Mouse (Mus musculus) E14TG2a.4 (cell line): ENCODE measurements around the gene Aldh3b3.

ENCODE experiments used
- H3K27me3 ChIP-seq: 2 replicates; pipeline ENCODE4 v1.6.1; 2014; ENCODE audit warnings: low read length, control low read depth; ENCODE audit not compliant: insufficient read depth
- H3K36me3 ChIP-seq: 2 replicates; pipeline ENCODE4 v1.6.1; 2014; ENCODE audit warnings: low read length, control low read depth; ENCODE audit not compliant: insufficient read depth
- H3K4me1 ChIP-seq: replicated peaks from 2 replicates; pipeline ENCODE4 v1.6.1; 2014; ENCODE audit warnings: low read depth, low read length, control low read depth
- H3K4me3 ChIP-seq: replicated peaks from 2 replicates; pipeline ENCODE4 v1.5.1; 2014; ENCODE audit warnings: mild to moderate bottlenecking, low read length
- H3K9me3 ChIP-seq: 2 replicates; pipeline ENCODE4 v1.6.1; 2014; ENCODE audit warnings: low read length, control low read depth
- CTCF ChIP-seq: conservative IDR thresholded peaks from 2 replicates; pipeline ENCODE4 v1.5.1; 2014; ENCODE audit warnings: low read length
- NANOG ChIP-seq: IDR thresholded peaks from 2 replicates; pipeline ENCODE4 v1.6.1; 2014; ENCODE audit warnings: borderline replicate concordance, low read length, mixed read lengths
- POU5F1 ChIP-seq: IDR thresholded peaks from 2 replicates; pipeline ENCODE4 v1.6.1; 2014; ENCODE audit warnings: low read length, borderline replicate concordance

Aldh3b3 gene

DNA sequence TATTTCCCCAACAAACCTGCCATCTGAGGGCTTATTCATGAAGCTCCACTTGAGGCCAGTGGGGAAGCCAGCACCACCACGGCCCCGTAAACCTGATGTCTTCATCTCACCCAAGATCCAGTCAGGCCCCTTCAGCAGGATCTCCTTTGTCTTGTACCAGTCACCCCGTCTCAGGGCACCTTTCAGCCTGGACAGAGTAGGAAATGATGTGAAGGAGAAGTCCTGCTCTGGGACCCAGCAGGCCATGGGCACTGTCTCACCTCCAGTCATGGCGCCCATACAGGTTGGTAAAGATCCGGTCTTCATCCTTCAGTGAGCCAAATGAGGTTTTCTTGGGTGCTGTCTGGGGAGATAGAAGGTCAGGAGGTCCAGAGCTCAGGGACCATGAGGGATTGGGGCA lies 52.6 kb downstream of the Aldh3b3 start:
- Histone ChIP-seq H3K27me3 (no peaks in the 10 kb centered on the region), H3K4me3 (peak overlapping the region; percentile 98), H3K4me1 (peaks cover 48% of the 10 kb centered on the region), H3K9me3 (no peaks in the 10 kb centered on the region), H3K36me3 (peaks cover 54% of the 10 kb centered on the region)
- TF ChIP-seq POU5F1 (no peak), CTCF (no peak), NANOG (no peak)

- peaks cover 40% of the 10 kb centered on the region for H3K36me3 ChIP-seq
- no peaks in the 10 kb centered on the region for H3K27me3 ChIP-seq
- TF ChIP-seq POU5F1 (no peak), CTCF (peak; percentile 59)
- H3K4me3 ChIP-seq = peak within 1 kb of the TSS; percentile 98
- peaks cover 55% of the 10 kb centered on the region for H3K4me1 ChIP-seq
- H3K9me3 ChIP-seq = no peaks in the 10 kb centered on the region
Observed at GRCm38 (mm10) chr19:4012432-4013022, 54.1 kb downstream of the Aldh3b3 start, which contains the start of gene Ndufv1. Ndufv1 (minus strand) TSS chr19:4012806.

GRCm38 (mm10) chr19:4013066-4013465 lies 54.6 kb downstream of the Aldh3b3 start:
- Histone ChIP-seq H3K27me3 (no peaks in the 10 kb centered on the region), H3K9me3 (no peaks in the 10 kb centered on the region), H3K4me3 (peak overlapping the region; percentile 98), H3K4me1 (peaks cover 61% of the 10 kb centered on the region), H3K36me3 (peaks cover 34% of the 10 kb centered on the region)
- TF ChIP-seq NANOG (no peak), CTCF (no peak), POU5F1 (no peak)

GRCm38 (mm10) chr19:4014802-4015201 lies 56.4 kb downstream of the Aldh3b3 start:
- no peaks in the 10 kb centered on the region for H3K9me3 ChIP-seq
- H3K27me3 ChIP-seq = no peaks in the 10 kb centered on the region
- peaks cover 78% of the 10 kb centered on the region for H3K4me1 ChIP-seq
- TF ChIP-seq POU5F1 (no peak), CTCF (no peak), NANOG (no peak)
- H3K4me3 ChIP-seq = no peak overlapping the region
- peaks cover 17% of the 10 kb centered on the region for H3K36me3 ChIP-seq

- peaks cover 83% of the 10 kb centered on the region for H3K4me1 ChIP-seq
- TF ChIP-seq POU5F1 (no peak), NANOG (no peak)
- no peaks in the 10 kb centered on the region for H3K9me3 ChIP-seq
Observed at GRCm38 (mm10) chr19:4015635-4016034, 57.2 kb downstream of the Aldh3b3 start.

DNA sequence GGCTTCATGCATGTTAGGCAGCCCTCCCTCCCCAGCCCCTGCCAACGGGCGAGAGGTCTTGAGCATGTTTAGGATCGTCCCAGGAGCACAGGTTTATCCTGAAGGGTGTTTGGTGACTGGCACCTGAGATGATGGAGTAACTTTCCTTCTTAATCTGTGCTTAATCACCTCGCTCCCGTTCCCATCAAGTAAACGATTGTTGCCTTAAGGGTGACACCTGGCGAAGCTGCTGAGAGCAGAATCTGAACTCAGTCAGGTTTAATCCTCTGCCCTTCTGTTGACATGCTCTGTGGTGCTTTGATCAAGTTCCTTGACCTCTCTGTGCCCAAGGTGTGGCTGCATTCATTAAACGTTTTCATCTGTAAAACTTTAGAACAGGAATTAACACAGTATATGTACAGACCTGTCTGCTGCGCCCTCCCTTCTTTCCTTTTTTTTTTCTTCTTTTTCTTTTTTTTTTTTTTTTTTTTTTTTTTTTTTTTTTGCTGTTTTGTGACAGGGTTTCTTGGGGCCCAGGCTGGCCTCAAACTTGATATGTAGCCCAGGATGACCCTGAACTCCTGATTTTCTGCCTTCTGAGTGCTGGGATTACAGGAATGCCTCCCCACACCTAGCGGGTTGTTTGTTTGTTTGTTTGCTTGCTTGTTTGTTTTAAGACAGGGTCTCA lies 59.6 kb downstream of the Aldh3b3 start:
- Histone ChIP-seq H3K4me1 (peaks cover 66% of the 10 kb centered on the region), H3K4me3 (no peak overlapping the region), H3K36me3 (no peaks in the 10 kb centered on the region), H3K27me3 (no peaks in the 10 kb centered on the region), H3K9me3 (no peaks in the 10 kb centered on the region)
- TF ChIP-seq POU5F1 = no peak
- no peak for TF ChIP-seq CTCF
- TF ChIP-seq NANOG = no peak

More at GRCm38 (mm10) chr19:4015635-4016034, 57.2 kb downstream of the Aldh3b3 start:
- Histone ChIP-seq H3K27me3 (no peaks in the 10 kb centered on the region), H3K36me3 (peaks cover 9% of the 10 kb centered on the region), H3K4me3 (peak overlapping the region; percentile 0; the same call in 1 of the 2 replicates)

DNA sequence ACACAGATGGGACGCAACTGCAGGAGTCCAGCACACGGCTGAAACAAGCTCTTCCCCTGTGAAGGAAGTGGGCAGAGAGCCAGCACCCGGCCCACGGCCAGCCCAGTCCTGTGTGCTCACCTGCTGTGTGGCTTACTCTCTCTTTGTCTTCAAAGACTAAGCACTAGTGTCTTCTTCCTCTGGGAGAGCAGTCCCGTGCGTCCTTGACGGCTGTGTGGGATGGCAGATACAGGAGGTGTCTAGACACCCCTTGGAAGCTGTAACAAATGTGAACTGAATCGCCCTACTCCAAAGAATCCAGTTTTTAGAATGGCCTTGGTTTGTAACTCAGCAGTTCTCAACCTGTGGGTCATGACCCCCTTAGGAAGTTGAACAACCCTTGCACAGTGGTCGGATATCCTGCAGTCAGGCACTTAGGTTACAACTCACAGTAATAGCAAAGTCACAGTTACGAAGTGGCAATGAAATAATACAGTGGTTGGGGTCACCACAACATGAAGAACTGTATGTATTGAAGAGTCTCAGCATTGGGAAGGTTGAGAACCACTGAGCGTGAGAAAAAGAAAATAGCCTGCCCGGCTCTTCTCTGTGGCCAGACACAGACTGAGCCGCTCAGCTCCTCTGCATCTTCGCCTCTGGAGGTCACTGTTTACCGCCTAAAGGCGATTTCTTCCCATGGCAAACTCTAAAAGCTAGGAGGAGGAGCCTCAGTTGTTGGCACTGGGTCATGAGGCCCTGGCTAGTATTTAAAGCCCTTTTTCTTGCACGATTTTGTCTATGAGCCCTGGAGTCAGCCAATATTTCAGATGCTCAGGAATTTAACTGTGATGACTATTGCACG lies 60.5 kb downstream of the Aldh3b3 start:
- no peak for TF ChIP-seq POU5F1
- TF ChIP-seq CTCF = peak; percentile 57
- Histone ChIP-seq H3K4me3 (no peak overlapping the region), H3K4me1 (peaks cover 58% of the 10 kb centered on the region), H3K27me3 (no peaks in the 10 kb centered on the region), H3K36me3 (no peaks in the 10 kb centered on the region), H3K9me3 (no peaks in the 10 kb centered on the region)
